Mouse (Mus musculus) hindbrain, embryonic 10.5 days (tissue): Measurements from ENCODE around the gene Fbxo2. TPM values are rescaled to one million over a fixed set of nuclear protein-coding genes. Genes with fewer than 3 reads are reported as not detected.
A peak's percentile ranks its signal among the peaks of the same experiment; 100 is the strongest.
"Not testable (repeated sequence)": the region's sequence is repeated elsewhere in the genome, so short reads cannot be mapped to it uniquely, and the experiment has no call there.

Source experiments
- DNase-seq: peaks from one replicate; pipeline ENCODE4 v3.0.0-alpha.2; 2017; ENCODE audit warnings: low spot score
- H3K27ac ChIP-seq: fragments of 300-500 bp; sonication (generic); 2 replicates; pipeline ENCODE4 v1.5.1; 2016; ENCODE audit warnings: mild to moderate bottlenecking, moderate library complexity
- H3K27me3 ChIP-seq: fragments of 300-500 bp; sonication (generic); 2 replicates; pipeline ENCODE4 v1.6.1; 2016; ENCODE audit warnings: mild to moderate bottlenecking; ENCODE audit not compliant: poor library complexity, insufficient read depth, severe bottlenecking
- H3K36me3 ChIP-seq: fragments of 300-500 bp; sonication (generic); 2 replicates; pipeline ENCODE4 v1.6.1; 2016; ENCODE audit warnings: mild to moderate bottlenecking, moderate library complexity
- H3K4me1 ChIP-seq: fragments of 300-500 bp; sonication (generic); replicated peaks from 2 replicates; pipeline ENCODE4 v1.6.1; 2016; ENCODE audit warnings: mild to moderate bottlenecking
- H3K4me3 ChIP-seq: fragments of 300-500 bp; sonication (generic); 2 replicates; pipeline ENCODE4 v1.5.1; 2016; ENCODE audit warnings: mild to moderate bottlenecking, moderate library complexity
- H3K9me3 ChIP-seq: fragments of 300-500 bp; sonication (generic); 2 replicates; pipeline ENCODE4 v1.6.1; 2016; ENCODE audit warnings: mild to moderate bottlenecking, moderate library complexity
- WGBS: fragments of 180-500 bp; shearing (Covaris S2); methylation state at CpG from one replicate; pipeline ENCODE4 v1.1.7; 2016; 5-methylcytosine and 5-hydroxymethylcytosine counted together
- polyA plus RNA-seq: library from polyadenylated mRNA; unstranded; fragments of >200 nt; fragmentation: Nextera tagmentation; extraction: Ambion mirVana; gene quantifications from 2 replicates; pipeline ENCODE4 v1.2.1, GENCODE M21; 2016

Gene Fbxo2
- 3.3 and 4.6 TPM in 2 replicates for polyA plus RNA-seq

DNA sequence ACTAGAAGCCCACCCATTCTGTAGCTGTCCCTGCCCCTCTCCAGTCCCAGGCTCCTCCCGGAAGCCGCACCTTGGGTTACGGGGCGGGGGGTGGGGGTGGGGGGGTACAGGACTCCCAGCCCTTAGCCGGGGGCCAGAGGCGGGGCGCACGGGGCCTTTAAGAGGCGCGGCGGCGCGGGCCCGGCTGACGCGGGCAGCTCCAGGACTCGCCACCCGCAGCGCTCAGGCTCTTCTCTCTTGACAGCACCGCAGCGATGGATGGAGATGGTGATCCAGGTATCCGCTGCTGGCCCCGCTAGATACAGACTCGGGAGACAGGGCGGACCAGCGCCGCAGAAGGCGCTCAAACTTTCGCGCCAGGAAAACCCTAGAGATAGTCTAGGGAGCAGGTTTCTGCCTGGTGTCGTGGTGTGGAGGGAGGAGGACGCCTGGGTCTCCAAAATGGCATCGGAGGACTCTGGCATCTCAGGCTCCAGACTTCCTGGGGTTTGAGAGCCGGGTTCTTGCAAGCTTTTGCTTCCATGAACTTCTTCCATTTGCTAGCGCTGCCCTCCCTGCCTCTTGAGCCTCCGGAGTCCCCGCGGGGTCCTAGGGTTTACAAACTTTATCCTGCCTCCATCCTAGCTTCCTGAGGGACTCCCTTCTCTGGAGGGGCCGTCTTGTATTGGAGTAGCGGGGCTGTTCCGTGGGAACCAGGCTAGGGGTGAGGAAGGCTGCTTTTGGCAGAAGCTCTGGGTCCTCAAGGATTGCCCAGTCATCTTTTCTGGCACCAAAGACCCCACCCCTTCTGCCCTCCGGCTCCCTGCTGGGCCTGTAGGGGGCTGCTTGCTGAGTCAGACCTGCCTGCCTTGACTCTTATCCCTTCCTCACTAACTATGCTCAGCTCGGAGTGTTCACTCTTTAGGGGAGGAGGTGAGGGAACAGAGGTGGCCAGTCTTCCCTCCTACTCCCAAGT is at the start of gene Fbxo2, which contains the start of gene Fbxo44:
Gene Fbxo2 (plus strand): TSS at position 186 of the 955 bp plus-strand sequence.
Gene Fbxo44 (minus strand): TSS at position 47 of the 955 bp plus-strand sequence.
- peak; percentile 31 for DNase-seq
- Histone ChIP-seq H3K9me3 (no peaks in the 10 kb centered on the region), H3K4me1 (peaks cover 70% of the 10 kb centered on the region), H3K4me3 (peak within 1 kb of the TSS; percentile 81), H3K27ac (peak within 1 kb of the TSS; percentile 95), H3K36me3 (peaks cover 29% of the 10 kb centered on the region), H3K27me3 (peaks cover 64% of the 10 kb centered on the region)
- WGBS = under 1% methylated on average over 43 of the region's 43 CpGs

- 85% methylated on average over 12 of the region's 12 CpGs for WGBS
- peaks cover 38% of the 10 kb centered on the region for H3K4me1 ChIP-seq
- peaks cover 50% of the 10 kb centered on the region for H3K36me3 ChIP-seq
- H3K27me3 ChIP-seq = peaks cover 9% of the 10 kb centered on the region
- no peak for DNase-seq
- peaks cover 8% of the 10 kb centered on the region; the same call in 1 of the 2 replicates for H3K9me3 ChIP-seq
- no peak overlapping the region for H3K4me3 ChIP-seq
- no peak overlapping the region for H3K27ac ChIP-seq
These were observed 47.9 kb upstream of the Fbxo2 start for GRCm38 (mm10) chr4:148112519-148112918.

DNA sequence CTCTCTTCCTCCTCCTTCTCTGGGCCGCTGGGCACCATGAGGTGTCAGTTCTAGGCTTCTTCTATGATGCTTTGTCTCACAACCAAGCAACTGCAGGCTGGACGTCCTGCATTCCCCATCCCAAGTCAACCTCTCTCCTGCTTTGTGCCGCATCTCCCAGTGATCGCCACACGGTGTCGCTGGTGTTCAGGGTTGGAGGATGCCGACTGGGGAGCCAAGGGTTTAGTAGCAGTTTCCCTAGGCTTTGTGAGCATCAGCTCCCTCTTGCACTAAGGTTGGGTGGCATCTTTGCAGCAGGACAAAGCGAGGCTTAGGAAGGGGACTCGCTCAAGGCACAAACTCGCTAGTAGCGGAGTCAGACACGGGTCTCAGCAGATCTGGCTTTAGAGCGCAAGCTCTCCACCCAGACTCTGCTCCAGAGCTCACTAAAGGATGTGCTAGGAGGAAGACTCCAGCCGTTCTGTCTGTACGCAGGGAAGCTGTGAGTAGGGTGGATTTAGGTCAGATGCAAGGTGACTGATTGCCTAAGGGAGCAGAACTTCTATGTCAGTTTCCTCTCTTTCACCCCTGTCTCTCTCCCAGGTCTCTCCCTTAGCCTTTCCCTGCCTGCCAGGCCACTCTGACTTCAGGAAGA is 45.5 kb upstream of the Fbxo2 start:
- 4% methylated on average over 15 of the region's 15 CpGs for WGBS
- Histone ChIP-seq H3K4me3 (peak overlapping the region; percentile 22), H3K36me3 (peaks cover 35% of the 10 kb centered on the region), H3K9me3 (peaks cover 8% of the 10 kb centered on the region; the same call in 1 of the 2 replicates), H3K4me1 (peaks cover 22% of the 10 kb centered on the region), H3K27me3 (peaks cover 9% of the 10 kb centered on the region), H3K27ac (peak overlapping the region; percentile 81)
- DNase-seq = peak; percentile 91

DNA sequence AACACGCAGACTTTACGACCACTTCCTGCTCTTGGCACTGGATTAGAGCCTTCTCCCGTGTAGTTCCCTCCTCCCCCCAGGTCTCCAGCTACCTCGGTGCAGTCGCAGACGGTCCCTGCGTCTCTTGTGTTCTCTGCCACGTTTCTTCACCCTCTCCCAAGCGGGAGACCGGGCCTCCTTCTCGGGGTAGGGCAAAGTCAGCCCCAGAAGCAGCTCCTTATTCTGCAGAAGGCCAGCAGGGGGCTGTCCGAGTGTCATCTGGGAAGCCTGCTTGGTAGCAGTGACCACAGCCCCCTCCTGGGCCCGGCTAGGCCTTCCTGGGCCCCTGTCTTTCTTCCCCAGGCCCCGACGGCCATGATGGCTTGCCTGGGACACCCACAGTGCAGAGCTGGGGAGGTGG is 45.0 kb upstream of the Fbxo2 start:
- whole genome bisulfite sequencing = 4% methylated on average over 15 of the region's 15 CpGs
- peak overlapping the region; percentile 81 for H3K27ac ChIP-seq
- peak overlapping the region; percentile 22 for H3K4me3 ChIP-seq

DNA sequence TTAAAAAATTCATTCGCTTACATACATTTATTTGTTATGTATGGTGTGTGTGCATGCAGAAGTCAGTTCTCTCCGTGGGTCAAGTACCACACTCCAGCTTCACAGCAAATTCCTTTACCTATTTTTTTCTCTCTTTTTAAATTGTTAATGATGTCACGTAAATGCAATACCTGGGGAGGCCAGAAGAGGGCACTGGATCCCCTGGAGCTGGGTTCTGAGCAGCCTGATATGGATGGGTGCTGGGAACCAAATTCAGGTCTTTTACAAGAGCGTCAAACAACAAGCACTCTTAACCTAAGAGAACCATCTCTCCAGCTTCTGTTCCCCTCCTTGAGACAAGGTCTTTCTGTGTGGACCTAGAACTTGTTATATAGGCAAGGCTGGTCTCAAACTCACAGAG is 43.8 kb upstream of the Fbxo2 start:
- WGBS = 74% methylated on average over 4 of the region's 4 CpGs

More for the DNA sequence above, 45.0 kb upstream of the Fbxo2 start:
- Histone ChIP-seq H3K9me3 (peaks cover 8% of the 10 kb centered on the region; the same call in 1 of the 2 replicates), H3K36me3 (peaks cover 30% of the 10 kb centered on the region), H3K27me3 (peaks cover 9% of the 10 kb centered on the region), H3K4me1 (peaks cover 22% of the 10 kb centered on the region)
- DNase-seq = peak; percentile 61

GRCm38 (mm10) chr4:148117392-148117791 is 43.0 kb upstream of the Fbxo2 start:
- Histone ChIP-seq H3K27ac (no peak overlapping the region), H3K4me1 (peaks cover 36% of the 10 kb centered on the region), H3K36me3 (peaks cover 25% of the 10 kb centered on the region), H3K9me3 (peaks cover 8% of the 10 kb centered on the region; the same call in 1 of the 2 replicates), H3K4me3 (no peak overlapping the region), H3K27me3 (peaks cover 9% of the 10 kb centered on the region)
- 74% methylated on average over 4 of the region's 4 CpGs for WGBS
- no peak for DNase-seq

More for the DNA sequence above, 43.8 kb upstream of the Fbxo2 start:
- Histone ChIP-seq H3K4me1 (peaks cover 28% of the 10 kb centered on the region), H3K27ac (no peak overlapping the region), H3K4me3 (no peak overlapping the region), H3K36me3 (peaks cover 30% of the 10 kb centered on the region), H3K9me3 (peaks cover 8% of the 10 kb centered on the region; the same call in 1 of the 2 replicates), H3K27me3 (peaks cover 9% of the 10 kb centered on the region)
- peak; percentile 23 for DNase-seq

DNA sequence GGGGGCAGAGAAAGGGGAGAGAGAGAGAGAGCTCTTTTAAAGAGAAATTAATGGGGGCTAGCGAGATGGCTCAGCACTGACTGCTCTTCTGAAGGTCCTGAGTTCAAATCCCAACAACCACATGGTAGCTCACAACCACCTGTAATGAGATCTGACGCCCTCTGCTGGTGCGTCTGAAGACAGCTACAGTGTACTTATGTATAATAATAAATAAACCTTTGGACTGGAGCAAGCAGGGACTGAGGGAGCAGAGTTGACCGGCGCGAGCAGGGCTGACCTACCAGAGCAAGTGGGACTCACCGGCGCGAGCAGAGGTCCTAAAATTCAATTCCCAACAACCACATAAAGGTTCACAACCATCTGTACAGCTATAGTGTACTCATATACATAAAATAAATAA is 40.8 kb upstream of the Fbxo2 start:
- not testable (repeated sequence) for H3K4me3 ChIP-seq, H3K27ac ChIP-seq, H3K27me3 ChIP-seq, H3K9me3 ChIP-seq, DNase-seq
- peaks cover 51% of the 10 kb centered on the region for H3K4me1 ChIP-seq
- WGBS = 90% methylated on average over 9 of the region's 9 CpGs
- H3K36me3 ChIP-seq = peaks cover 12% of the 10 kb centered on the region; the same call in 1 of the 2 replicates

DNA sequence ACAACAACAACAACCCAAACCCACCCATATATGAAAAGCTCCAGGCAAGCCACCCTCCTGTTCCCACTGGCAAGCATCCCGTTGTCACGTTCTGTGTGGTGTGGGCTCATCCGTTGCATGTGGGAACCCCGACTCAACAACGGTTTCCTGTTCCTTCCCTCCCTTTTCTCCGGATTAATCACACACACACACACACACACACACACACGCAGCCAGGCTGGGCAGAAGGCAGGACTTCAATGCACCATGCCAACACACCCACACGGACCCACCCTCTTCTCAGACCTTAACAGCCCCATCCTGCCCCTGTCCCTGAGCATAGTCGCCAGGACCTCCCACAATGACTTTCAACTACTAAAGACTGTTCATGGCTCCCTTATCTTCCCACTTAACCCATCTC is 39.9 kb upstream of the Fbxo2 start:
- H3K36me3 ChIP-seq = peaks cover 12% of the 10 kb centered on the region; the same call in 1 of the 2 replicates
- no peak overlapping the region for H3K27ac ChIP-seq
- H3K9me3 ChIP-seq = peaks cover 8% of the 10 kb centered on the region; the same call in 1 of the 2 replicates
- no peak for DNase-seq
- H3K4me3 ChIP-seq = no peak overlapping the region
- H3K4me1 ChIP-seq = peaks cover 47% of the 10 kb centered on the region
- H3K27me3 ChIP-seq = peaks cover 4% of the 10 kb centered on the region
- WGBS = 85% methylated on average over 9 of the region's 9 CpGs

DNA sequence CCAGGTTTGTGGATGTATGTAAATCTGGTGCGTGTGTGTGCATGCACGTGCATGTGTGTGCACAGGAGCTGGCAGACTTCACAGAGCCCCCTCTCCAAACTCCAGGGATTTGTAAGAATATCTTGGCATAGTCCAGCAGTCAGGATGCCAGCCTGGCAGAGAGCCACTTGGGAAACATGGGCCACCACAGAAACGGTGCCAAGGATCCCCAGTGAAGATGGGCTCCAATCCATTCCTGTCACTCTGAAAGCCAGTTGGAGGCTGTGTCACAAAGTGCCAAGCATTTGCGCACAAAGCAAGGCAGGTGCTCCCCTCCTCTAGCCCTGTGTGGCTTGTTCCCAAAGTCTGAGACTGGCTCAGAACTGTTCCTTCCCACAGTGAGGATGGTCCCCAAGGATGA is 39.1 kb upstream of the Fbxo2 start:
- Histone ChIP-seq H3K27ac (0 out of 2 replicates have a peak overlapping the region, but pooled peaks have one; percentile 19), H3K4me3 (no peak overlapping the region), H3K27me3 (no peaks in the 10 kb centered on the region), H3K4me1 (peaks cover 47% of the 10 kb centered on the region), H3K9me3 (peaks cover 8% of the 10 kb centered on the region; the same call in 1 of the 2 replicates), H3K36me3 (peaks cover 12% of the 10 kb centered on the region; the same call in 1 of the 2 replicates)
- no peak for DNase-seq
- WGBS = 84% methylated on average over 4 of the region's 4 CpGs

DNA sequence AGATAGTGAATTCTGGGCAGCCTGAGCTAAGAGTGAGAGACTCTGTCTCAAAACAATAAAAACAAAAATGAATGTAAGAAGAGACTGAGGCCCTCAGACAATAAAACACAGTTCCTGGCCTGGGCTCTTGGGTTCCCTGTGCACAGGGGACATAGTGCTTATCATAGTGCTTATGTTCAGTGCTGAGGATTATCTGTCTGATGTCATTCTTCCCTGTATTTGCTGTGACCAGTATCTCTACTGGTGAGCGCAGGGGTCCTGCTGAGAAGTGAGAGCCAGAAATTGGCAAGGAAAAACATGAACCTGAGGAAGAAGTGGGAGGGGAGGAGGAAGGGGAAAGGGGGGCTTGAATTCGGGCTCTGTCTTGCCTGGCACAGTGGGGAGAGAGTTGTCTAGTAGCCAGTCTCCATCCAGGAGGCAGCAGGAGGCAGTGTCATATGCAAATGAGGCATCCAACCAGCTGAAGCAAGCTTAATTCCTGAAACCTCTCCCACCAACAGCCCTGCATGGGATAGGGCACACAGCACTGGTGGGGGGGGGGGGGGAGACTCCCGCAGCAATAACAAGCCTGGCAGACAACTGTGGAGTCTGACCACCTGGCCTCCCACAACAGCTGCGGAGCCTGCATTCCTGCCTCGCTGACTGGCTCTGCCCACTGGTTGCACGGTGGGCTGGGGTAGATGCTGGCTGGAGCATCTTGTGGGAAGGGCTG is 38.3 kb upstream of the Fbxo2 start:
- Histone ChIP-seq H3K27me3 (peaks cover 4% of the 10 kb centered on the region), H3K9me3 (peaks cover 4% of the 10 kb centered on the region; the same call in 1 of the 2 replicates), H3K27ac (peak overlapping the region; percentile 54), H3K4me1 (peaks cover 55% of the 10 kb centered on the region), H3K4me3 (no peak overlapping the region), H3K36me3 (peaks cover 12% of the 10 kb centered on the region; the same call in 1 of the 2 replicates)
- DNase-seq = peak; percentile 61
- 7% methylated on average over 6 of the region's 6 CpGs for WGBS

DNA sequence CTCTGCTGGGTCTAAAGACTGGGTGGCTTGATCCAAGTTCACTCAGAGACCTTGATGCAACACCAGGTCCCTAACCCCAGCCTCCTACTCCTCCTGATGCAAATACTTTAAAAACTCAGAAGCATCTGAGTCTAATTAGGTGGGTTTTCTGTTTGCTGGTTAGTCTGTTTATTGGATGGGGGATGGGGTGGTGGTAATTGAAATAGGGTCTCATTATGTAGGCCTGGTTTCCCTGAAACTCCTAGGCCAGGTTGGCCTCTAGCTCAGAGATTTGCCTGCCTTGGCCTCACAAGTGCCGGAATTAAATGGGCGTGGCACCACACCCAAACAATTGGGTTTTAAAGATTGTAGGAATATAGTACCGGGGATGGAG is 37.7 kb upstream of the Fbxo2 start:
- 88% methylated on average over 3 of the region's 3 CpGs for WGBS
- Histone ChIP-seq H3K27me3 (peaks cover 7% of the 10 kb centered on the region), H3K4me3 (no peak overlapping the region), H3K4me1 (peaks cover 60% of the 10 kb centered on the region), H3K27ac (peak overlapping the region; percentile 54), H3K9me3 (no peaks in the 10 kb centered on the region), H3K36me3 (peaks cover 9% of the 10 kb centered on the region)
- DNase-seq = no peak

- peaks cover 54% of the 10 kb centered on the region for H3K27me3 ChIP-seq
- H3K4me3 ChIP-seq = peak overlapping the region; percentile 81; the same call in 1 of the 2 replicates
- no peak for DNase-seq
- no peaks in the 10 kb centered on the region for H3K9me3 ChIP-seq
- WGBS = 64% methylated on average over 1 of the region's 1 CpGs
- H3K27ac ChIP-seq = peak overlapping the region; percentile 99; the same call in 1 of the 2 replicates
- peaks cover 6% of the 10 kb centered on the region for H3K36me3 ChIP-seq
- H3K4me1 ChIP-seq = peaks cover 78% of the 10 kb centered on the region
These were observed 32.2 kb upstream of the Fbxo2 start for GRCm38 (mm10) chr4:148128241-148128640.
